Mouse (Mus musculus): ENCODE results near the gene Pard3b.

The Pard3b gene

GRCm38 (mm10) chr1:62635203-62635602 lies 996.6 kb downstream of the Pard3b start:
- DNase-seq (ENCODE audit: low spot score), result no peak

- DNase-seq (ENCODE audit: low spot score), result no peak
These were observed 998.5 kb downstream of the Pard3b start for GRCm38 (mm10) chr1:62636906-62637673.

DNA sequence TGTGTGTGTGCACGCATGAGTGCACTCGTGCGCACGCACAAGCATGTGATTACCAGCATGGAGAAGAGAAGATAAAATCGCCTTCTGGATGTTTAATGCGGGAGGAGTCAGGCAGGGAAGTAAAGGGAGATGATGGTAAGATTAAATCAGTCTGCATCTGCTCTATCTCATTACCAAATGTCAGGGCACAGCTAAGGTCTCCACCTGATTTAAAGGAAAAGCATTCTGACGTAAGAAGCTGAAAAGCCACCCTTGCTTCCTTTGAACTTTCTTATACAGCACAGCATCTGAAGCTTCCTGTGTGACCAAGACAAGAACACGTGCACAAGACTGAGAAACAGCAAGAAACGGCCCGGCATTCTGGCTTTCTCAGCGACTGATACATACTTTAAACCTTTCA lies 1000.4 kb downstream of the Pard3b start:
- DNase-seq (ENCODE audit: low spot score), result no peak

GRCm38 (mm10) chr1:62639440-62639839 lies 1000.8 kb downstream of the Pard3b start:
- no peak for DNase-seq (ENCODE audit: low spot score)

- DNase-seq (ENCODE audit: low spot score), result no peak
These were observed 1006.1 kb downstream of the Pard3b start for GRCm38 (mm10) chr1:62644631-62645278.

DNA sequence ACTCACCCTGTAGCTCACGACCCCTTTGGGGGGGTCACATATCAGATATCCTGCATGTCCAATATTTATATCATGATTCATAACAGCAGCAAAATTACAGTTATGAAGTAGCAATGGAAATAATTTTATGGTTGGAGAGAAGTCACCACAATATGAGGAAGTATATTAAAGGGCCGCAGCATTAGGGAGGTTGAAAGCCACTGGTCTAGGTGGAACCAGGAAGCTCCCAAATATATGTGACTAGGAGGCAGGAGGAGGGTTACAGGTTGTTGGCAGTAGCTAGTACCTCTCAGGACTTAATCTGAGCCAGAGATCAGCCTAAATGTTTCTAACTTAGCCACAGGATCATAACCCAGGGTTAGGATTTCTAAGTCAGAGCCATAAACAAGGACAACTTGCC lies 1008.2 kb downstream of the Pard3b start:
- DNase-seq (ENCODE audit: low spot score), result no peak

GRCm38 (mm10) chr1:62648116-62648515 lies 1009.5 kb downstream of the Pard3b start:
- no peak for DNase-seq (ENCODE audit: low spot score)

DNA sequence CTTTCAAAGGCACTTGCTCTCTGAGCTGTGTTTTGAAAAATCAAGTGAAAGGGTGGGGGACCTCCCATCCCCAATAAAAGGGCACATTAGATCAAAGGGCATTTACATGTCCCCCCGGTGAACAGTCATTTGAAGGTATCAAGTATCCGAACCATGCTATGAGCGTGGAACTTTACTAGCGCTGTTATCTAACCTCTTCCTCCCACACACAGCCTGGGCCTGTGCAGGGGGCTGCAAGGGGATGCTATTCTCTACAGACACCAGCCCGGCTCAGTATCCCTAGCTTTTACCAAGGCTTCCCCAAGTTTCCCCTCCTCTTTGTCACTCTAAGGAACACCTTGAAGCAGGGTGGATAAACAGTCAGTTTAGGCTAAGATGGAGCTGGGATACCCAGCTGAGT lies 1010.0 kb downstream of the Pard3b start:
- DNase-seq (ENCODE audit: low spot score), result no peak

DNA sequence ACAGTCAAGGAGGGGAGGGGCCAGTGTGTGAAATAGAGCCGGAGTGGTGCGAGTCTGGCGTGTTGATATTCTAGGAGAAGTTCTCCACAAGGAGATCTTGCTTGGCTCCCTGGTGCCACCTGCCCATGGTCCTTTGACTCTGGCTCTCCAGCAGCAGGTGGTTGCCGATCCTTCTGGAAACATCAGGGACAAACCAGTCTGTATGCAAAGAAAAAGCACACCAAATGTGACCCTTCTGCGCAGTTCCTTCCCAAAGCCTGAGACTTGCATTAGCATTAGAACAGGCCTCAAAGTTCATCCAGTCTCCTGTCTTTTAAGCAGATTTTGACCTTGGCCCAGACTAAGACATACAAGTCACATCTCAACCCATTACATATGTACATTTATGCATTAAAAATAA lies 1011.9 kb downstream of the Pard3b start:
- no peak for DNase-seq (ENCODE audit: low spot score)

DNA sequence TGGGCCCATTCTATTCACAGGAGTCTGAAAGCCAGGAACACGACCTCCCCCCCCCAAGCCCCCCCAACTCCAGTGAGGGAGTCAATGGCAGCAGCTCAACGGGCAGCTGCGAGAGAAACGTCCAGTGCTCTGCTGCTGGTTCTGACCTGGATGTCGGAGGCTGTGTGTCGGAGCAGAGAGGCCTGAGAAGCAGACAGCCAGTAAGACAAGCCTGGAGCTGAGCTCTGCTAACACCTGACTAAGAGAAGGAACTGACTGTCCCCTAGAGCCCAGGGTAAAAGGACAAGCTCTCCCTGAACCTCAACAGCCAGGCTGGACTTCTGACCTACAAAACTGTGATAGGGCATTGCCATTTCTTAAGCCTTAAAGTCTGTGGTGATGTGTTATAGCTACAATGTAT lies 1015.8 kb downstream of the Pard3b start:
- no peak for DNase-seq (ENCODE audit: low spot score)

DNA sequence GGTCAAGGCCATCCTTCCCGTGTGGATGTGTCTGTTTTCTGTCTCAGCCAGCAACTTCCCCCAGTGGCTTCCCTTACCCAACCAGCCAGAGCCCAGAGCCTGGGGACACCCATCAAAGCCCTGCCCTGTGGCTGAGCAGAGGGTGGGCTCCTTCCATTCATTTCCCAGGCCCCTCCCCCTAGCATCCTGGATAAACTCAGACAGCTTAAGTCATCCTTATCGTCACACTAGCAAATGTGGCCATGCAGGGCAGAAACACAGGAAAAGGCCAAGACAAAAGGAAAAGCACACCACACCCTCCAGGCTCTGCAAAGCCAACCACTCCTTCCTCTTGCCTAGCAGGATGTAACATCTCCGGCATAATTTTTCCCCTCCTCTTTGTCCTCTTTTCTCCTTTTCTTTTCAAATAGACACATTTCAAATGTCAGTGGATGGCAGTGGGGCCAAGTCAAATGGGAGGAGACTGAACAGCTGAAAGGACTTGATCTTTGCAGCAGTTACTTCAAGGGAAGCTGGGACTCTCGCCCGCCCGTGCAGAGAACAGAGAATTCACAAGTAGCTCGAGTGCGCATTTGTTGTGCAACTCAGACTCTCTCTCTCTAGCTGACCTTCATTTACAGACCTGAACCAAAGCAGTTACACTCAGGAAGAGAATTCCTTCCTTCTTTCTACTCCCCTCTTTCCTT lies 1026.5 kb downstream of the Pard3b start:
- DNase-seq (ENCODE audit: low spot score), result no peak

GRCm38 (mm10) chr1:62665771-62666730 lies 1027.4 kb downstream of the Pard3b start:
- no peak for DNase-seq (ENCODE audit: low spot score)

DNA sequence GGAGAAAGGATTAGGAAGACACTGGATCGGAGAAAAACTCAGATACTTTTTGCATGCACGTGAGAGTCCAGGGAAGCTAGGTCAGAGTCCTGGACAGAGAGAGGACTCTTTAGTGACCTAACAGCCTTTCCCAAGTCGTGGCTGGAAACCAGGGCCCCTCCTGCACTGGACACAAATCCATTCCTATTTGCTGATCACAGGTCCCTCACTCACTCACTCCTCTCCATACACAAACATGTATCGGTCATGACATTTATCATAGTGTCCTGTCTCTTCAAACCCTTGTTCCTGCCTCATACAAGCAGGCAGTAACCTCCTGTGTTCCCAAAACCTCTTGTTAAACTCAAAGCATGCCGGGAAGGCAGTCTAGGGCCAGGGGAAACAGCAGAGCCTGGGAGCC lies 1028.2 kb downstream of the Pard3b start:
- no peak for DNase-seq (ENCODE audit: low spot score)

- no peak for DNase-seq (ENCODE audit: low spot score)
These were observed 1040.2 kb downstream of the Pard3b start for GRCm38 (mm10) chr1:62678611-62679344.

DNA sequence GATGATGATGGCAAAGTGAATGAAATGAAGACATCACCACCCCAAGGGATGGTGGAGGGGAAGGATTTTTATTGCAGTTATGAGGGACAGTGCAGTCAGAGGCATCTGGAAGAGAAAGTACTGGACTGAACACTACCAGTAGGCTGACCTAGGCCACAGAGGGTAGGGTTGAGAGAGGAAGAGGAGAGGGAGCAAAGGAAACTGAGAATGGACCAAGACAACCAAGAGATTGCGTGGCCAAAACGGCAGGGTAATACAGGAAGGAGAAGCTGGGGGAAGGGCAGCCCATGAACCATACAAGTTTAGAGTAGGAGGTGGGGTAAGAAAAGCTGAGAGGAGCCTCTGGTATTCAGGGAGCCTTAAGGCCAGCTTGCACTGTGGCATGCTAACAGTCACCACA lies 1040.8 kb downstream of the Pard3b start:
- DNase-seq (ENCODE audit: low spot score), result no peak

DNA sequence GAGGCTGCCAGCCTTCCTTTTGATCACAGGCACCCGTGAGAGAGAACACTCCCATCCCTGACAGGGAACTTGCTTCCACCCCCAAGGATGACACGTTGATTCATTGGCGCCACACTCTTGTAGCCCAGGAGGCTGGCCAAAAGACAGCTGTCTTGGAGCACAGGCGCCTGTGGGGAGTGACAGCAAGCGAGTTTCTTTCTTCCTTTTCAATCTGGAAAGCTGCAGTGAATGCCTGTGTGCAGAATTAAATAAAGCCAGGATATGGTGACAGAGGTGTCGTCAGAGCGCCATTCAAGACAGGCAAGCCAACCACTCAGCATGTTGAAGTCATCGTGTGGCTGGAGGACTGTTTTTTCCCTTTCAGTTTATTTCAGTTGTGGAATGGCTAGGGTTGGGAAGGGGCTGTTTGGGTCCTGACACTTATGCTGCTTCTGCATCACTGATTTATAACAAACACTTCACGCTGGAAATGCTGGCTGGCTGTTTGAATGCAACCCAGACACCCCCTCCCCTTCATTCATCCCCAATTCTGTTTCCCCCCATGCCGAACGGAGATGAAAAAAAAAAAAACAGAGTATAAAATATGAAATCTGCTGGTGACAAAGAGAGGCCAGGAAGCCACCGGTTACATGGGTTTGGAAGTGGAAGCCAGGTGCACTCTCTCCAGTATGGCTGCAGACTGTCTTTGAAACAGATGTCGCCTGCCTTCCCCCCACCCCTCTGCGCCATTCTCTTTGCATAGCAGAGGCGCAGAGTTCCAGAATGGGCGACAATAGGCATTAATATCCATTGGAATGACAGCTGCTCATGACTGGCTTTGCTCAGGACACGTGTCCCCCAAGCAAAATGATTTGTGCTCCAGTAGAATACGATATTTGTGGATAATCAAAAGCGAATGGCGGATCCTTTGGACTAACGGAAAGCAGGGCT lies 1044.1 kb downstream of the Pard3b start:
- peak; percentile 63 for DNase-seq (ENCODE audit: low spot score)

DNA sequence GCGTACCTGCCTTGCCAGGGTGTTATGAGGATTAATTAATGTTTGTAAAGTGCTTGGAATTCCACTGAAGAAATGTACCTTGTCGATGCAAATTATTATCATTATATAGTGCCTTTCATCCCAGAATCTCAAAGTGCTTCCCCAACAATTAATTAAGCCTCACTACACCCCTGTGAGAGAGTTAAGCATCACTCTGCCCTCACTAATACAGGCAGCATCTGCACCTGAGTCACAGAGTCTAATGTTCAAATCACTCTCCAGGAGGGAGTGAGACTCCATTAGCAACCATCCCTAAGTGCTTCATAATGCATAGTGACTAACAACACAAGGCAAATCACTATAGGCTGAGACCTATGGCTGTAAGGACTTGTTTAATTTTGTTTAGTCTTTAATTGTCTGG lies 1044.9 kb downstream of the Pard3b start:
- peak; percentile 15 for DNase-seq (ENCODE audit: low spot score)

- no peak for DNase-seq (ENCODE audit: low spot score)
These were observed 1048.9 kb downstream of the Pard3b start for GRCm38 (mm10) chr1:62687511-62687910.

GRCm38 (mm10) chr1:62691175-62691574 lies 1052.6 kb downstream of the Pard3b start:
- no peak for DNase-seq (ENCODE audit: low spot score)
